Mouse (Mus musculus): ENCODE results near the gene Grcc10. TPM values are rescaled to one million over a fixed set of nuclear protein-coding genes. Genes with fewer than 3 reads are reported as not detected.

Grcc10 gene
- polyA plus RNA-seq, 1 experiment from 2014 or later: 710 TPM

- peak overlapping the region; percentile 100 for H3K27ac ChIP-seq
- H3K4me1 ChIP-seq (replicated peaks): peaks cover 47% of the 10 kb centered on the region
- no peaks in the 10 kb centered on the region for H3K9me3 ChIP-seq
- peaks cover 36% of the 10 kb centered on the region for H3K36me3 ChIP-seq
- peak overlapping the region; percentile 67 for H3K4me3 ChIP-seq (replicated peaks)
- no peaks in the 10 kb centered on the region for H3K27me3 ChIP-seq
- WGBS: 70% methylated on average over 3 of the region's 3 CpGs
- H3K9ac ChIP-seq (replicated peaks): peak overlapping the region; percentile 97
- peak overlapping the region; percentile 78 for H3K4me2 ChIP-seq (replicated peaks)
- ATAC-seq: no peak
Observed at GRCm38 (mm10) chr6:124741842-124742241, 668 bp upstream of the Grcc10 start.

GRCm38 (mm10) chr6:124740211-124740887 lies 825 bp downstream of the Grcc10 start:
- peaks cover 35% of the 10 kb centered on the region for H3K4me1 ChIP-seq (replicated peaks)
- peak; percentile 38 for ATAC-seq
- H3K4me2 ChIP-seq (replicated peaks): peak overlapping the region; percentile 78
- under 1% methylated on average over 29 of the region's 29 CpGs for whole genome bisulfite sequencing
- no peaks in the 10 kb centered on the region for H3K27me3 ChIP-seq
- H3K9me3 ChIP-seq: no peaks in the 10 kb centered on the region
- peaks cover 32% of the 10 kb centered on the region for H3K36me3 ChIP-seq
- peak overlapping the region; percentile 97 for H3K9ac ChIP-seq (replicated peaks)
- peak overlapping the region; percentile 67 for H3K4me3 ChIP-seq (replicated peaks)
- H3K27ac ChIP-seq: peak overlapping the region; percentile 100

GRCm38 (mm10) chr6:124739231-124739796 lies 1.9 kb downstream of the Grcc10 start:
- peak overlapping the region; percentile 41; the same call in 1 of the 2 replicates for H3K9ac ChIP-seq (replicated peaks)
- 91% methylated on average over 10 of the region's 10 CpGs for WGBS

GRCm38 (mm10) chr6:124738511-124739023 lies 2.6 kb downstream of the Grcc10 start, which contains the start of gene Ptpn6:
Gene Ptpn6 (minus strand): TSS chr6:124738714.
- Histone ChIP-seq H3K9me3 (no peaks in the 10 kb centered on the region), H3K4me2 (replicated peaks) (peak within 1 kb of the TSS; percentile 78; the same call in 1 of the 2 replicates), H3K4me3 (replicated peaks) (no peak within 1 kb of the TSS), H3K27me3 (no peaks in the 10 kb centered on the region), H3K27ac (peak within 1 kb of the TSS; percentile 100), H3K4me1 (replicated peaks) (peaks cover 29% of the 10 kb centered on the region), H3K36me3 (peaks cover 18% of the 10 kb centered on the region), H3K9ac (replicated peaks) (peak within 1 kb of the TSS; percentile 41; the same call in 1 of the 2 replicates)
- no peak for ATAC-seq
- 28% methylated on average over 15 of the region's 15 CpGs for WGBS

More at GRCm38 (mm10) chr6:124739231-124739796, 1.9 kb downstream of the Grcc10 start:
- Histone ChIP-seq H3K4me3 (replicated peaks) (no peak overlapping the region; the same call in 1 of the 2 replicates), H3K9me3 (no peaks in the 10 kb centered on the region), H3K36me3 (peaks cover 25% of the 10 kb centered on the region), H3K4me2 (replicated peaks) (peak overlapping the region; percentile 78), H3K4me1 (replicated peaks) (peaks cover 29% of the 10 kb centered on the region), H3K27ac (peak overlapping the region; percentile 100), H3K27me3 (no peaks in the 10 kb centered on the region)
- no peak for ATAC-seq

GRCm38 (mm10) chr6:124737040-124737439 lies 4.1 kb downstream of the Grcc10 start:
- Histone ChIP-seq H3K9ac (replicated peaks) (no peak overlapping the region), H3K9me3 (no peaks in the 10 kb centered on the region), H3K27me3 (no peaks in the 10 kb centered on the region), H3K4me2 (replicated peaks) (no peak overlapping the region), H3K27ac (no peak overlapping the region), H3K4me1 (replicated peaks) (peaks cover 28% of the 10 kb centered on the region), H3K4me3 (replicated peaks) (no peak overlapping the region), H3K36me3 (peaks cover 7% of the 10 kb centered on the region)
- 92% methylated on average over 11 of the region's 11 CpGs for WGBS
- ATAC-seq: no peak

GRCm38 (mm10) chr6:124734417-124734816 lies 6.8 kb downstream of the Grcc10 start:
- peaks cover 3% of the 10 kb centered on the region; the same call in 1 of the 2 replicates for H3K27me3 ChIP-seq
- ATAC-seq: no peak
- no peak overlapping the region for H3K27ac ChIP-seq
- H3K4me1 ChIP-seq (replicated peaks): peaks cover 13% of the 10 kb centered on the region
- no peak overlapping the region for H3K4me2 ChIP-seq (replicated peaks)
- WGBS: 93% methylated on average over 3 of the region's 3 CpGs
- H3K9me3 ChIP-seq: no peaks in the 10 kb centered on the region
- no peak overlapping the region for H3K4me3 ChIP-seq (replicated peaks)
- peaks cover 7% of the 10 kb centered on the region for H3K36me3 ChIP-seq
- no peak overlapping the region for H3K9ac ChIP-seq (replicated peaks)

- H3K9me3 ChIP-seq: no peaks in the 10 kb centered on the region
- 58% methylated on average over 19 of the region's 19 CpGs for WGBS
- H3K4me1 ChIP-seq (replicated peaks): no peaks in the 10 kb centered on the region
- H3K9ac ChIP-seq (replicated peaks): 0 out of 2 replicates have a peak overlapping the region, but pooled peaks have one; percentile 23
- H3K27me3 ChIP-seq: peaks cover 3% of the 10 kb centered on the region; the same call in 1 of the 2 replicates
- no peak overlapping the region for H3K27ac ChIP-seq
- H3K4me2 ChIP-seq (replicated peaks): no peak overlapping the region
- H3K36me3 ChIP-seq: no peaks in the 10 kb centered on the region
- H3K4me3 ChIP-seq (replicated peaks): no peak overlapping the region
- no peak for ATAC-seq
Observed at GRCm38 (mm10) chr6:124732476-124733370, 8.5 kb downstream of the Grcc10 start.

- Histone ChIP-seq H3K9ac (replicated peaks) (no peak overlapping the region), H3K4me2 (replicated peaks) (no peak overlapping the region), H3K9me3 (no peaks in the 10 kb centered on the region), H3K36me3 (no peaks in the 10 kb centered on the region), H3K27me3 (peaks cover 3% of the 10 kb centered on the region; the same call in 1 of the 2 replicates), H3K27ac (no peak overlapping the region), H3K4me1 (replicated peaks) (no peaks in the 10 kb centered on the region), H3K4me3 (replicated peaks) (no peak overlapping the region)
- 89% methylated on average over 7 of the region's 7 CpGs for WGBS
- ATAC-seq: no peak
Observed at GRCm38 (mm10) chr6:124731038-124731437, 10.1 kb downstream of the Grcc10 start.

- H3K36me3 ChIP-seq: no peaks in the 10 kb centered on the region
- no peak for ATAC-seq
- no peak overlapping the region for H3K9ac ChIP-seq (replicated peaks)
- no peak overlapping the region for H3K4me3 ChIP-seq (replicated peaks)
- WGBS: 86% methylated on average over 8 of the region's 8 CpGs
- H3K4me1 ChIP-seq (replicated peaks): no peaks in the 10 kb centered on the region
- no peak overlapping the region for H3K27ac ChIP-seq
- no peak overlapping the region for H3K4me2 ChIP-seq (replicated peaks)
- H3K27me3 ChIP-seq: peaks cover 3% of the 10 kb centered on the region; the same call in 1 of the 2 replicates
- no peaks in the 10 kb centered on the region for H3K9me3 ChIP-seq
Observed at GRCm38 (mm10) chr6:124729850-124730705, 11.1 kb downstream of the Grcc10 start.

- WGBS: 91% methylated on average over 10 of the region's 10 CpGs
- Histone ChIP-seq H3K27me3 (peaks cover 3% of the 10 kb centered on the region; the same call in 1 of the 2 replicates), H3K4me3 (replicated peaks) (no peak overlapping the region), H3K9ac (replicated peaks) (no peak overlapping the region), H3K36me3 (no peaks in the 10 kb centered on the region), H3K4me1 (replicated peaks) (no peaks in the 10 kb centered on the region), H3K4me2 (replicated peaks) (no peak overlapping the region), H3K9me3 (no peaks in the 10 kb centered on the region), H3K27ac (no peak overlapping the region)
- ATAC-seq: no peak
Observed at GRCm38 (mm10) chr6:124728621-124729020, 12.6 kb downstream of the Grcc10 start.

GRCm38 (mm10) chr6:124724472-124724871 lies 16.7 kb downstream of the Grcc10 start:
- ATAC-seq: no peak
- H3K4me3 ChIP-seq (replicated peaks): no peak overlapping the region
- H3K9ac ChIP-seq (replicated peaks): no peak overlapping the region
- H3K4me2 ChIP-seq (replicated peaks): no peak overlapping the region
- H3K36me3 ChIP-seq: no peaks in the 10 kb centered on the region
- WGBS: 91% methylated on average over 10 of the region's 10 CpGs
- H3K4me1 ChIP-seq (replicated peaks): no peaks in the 10 kb centered on the region
- no peaks in the 10 kb centered on the region for H3K9me3 ChIP-seq
- no peak overlapping the region for H3K27ac ChIP-seq
- H3K27me3 ChIP-seq: no peaks in the 10 kb centered on the region

All from midbrain, embryonic 13.5 days (tissue).